Mouse (Mus musculus) heart, embryonic 11.5 days (tissue): ENCODE measurements around the gene Olfr485. TPM values are rescaled to one million over a fixed set of nuclear protein-coding genes. Genes with fewer than 3 reads are reported as not detected.

Experiments
- ATAC-seq: fragments of 200-750 bp; cut with Nextera tagmentation; replicated peaks from 2 replicates; pipeline ENCODE4 v1.8.0; 2017; ENCODE audit warnings: moderate library complexity; ENCODE audit not compliant: insufficient number of reproducible peaks, low FRiP score, low TSS enrichment
- H3K27ac ChIP-seq: fragments of 300-500 bp; sonication (generic); 2 replicates; pipeline ENCODE4 v1.5.1; 2014; ENCODE audit warnings: mild to moderate bottlenecking, low read depth, low read length
- H3K27me3 ChIP-seq: fragments of 300-500 bp; sonication (generic); 2 replicates; pipeline ENCODE4 v1.6.1; 2014; ENCODE audit warnings: mild to moderate bottlenecking, low read length, mixed read lengths; ENCODE audit not compliant: control insufficient read depth, insufficient read depth
- H3K36me3 ChIP-seq: fragments of 300-500 bp; sonication (generic); 2 replicates; pipeline ENCODE4 v1.6.1; 2014; ENCODE audit warnings: mild to moderate bottlenecking, low read length, moderate library complexity, mixed read lengths; ENCODE audit not compliant: control insufficient read depth, insufficient read depth
- H3K4me1 ChIP-seq: fragments of 300-500 bp; sonication (generic); 2 replicates; pipeline ENCODE4 v1.6.1; 2014; ENCODE audit warnings: low read length; ENCODE audit not compliant: control insufficient read depth, insufficient read depth
- H3K4me2 ChIP-seq: fragments of 300-500 bp; sonication (generic); 2 replicates; pipeline ENCODE4 v1.6.1; 2014; ENCODE audit warnings: mild to moderate bottlenecking, moderate library complexity
- H3K4me3 ChIP-seq: fragments of 300-500 bp; sonication (generic); 2 replicates; pipeline ENCODE4 v1.5.1; 2014; ENCODE audit warnings: low read depth, low read length
- H3K9ac ChIP-seq: fragments of 300-500 bp; sonication (generic); 2 replicates; pipeline ENCODE4 v1.6.1; 2014; ENCODE audit warnings: mild to moderate bottlenecking, low read depth, low read length, moderate library complexity
- H3K9me3 ChIP-seq: fragments of 300-500 bp; sonication (generic); replicated peaks from 2 replicates; pipeline ENCODE4 v1.6.1; 2016; ENCODE audit warnings: low read length; ENCODE audit not compliant: control insufficient read depth
- WGBS: fragments of 180-500 bp; shearing (Covaris S2); extraction: QIAGEN DNeasy Blood & Tissue Kit; methylation state at CpG from one replicate; pipeline ENCODE4 v1.1.7; 2014; ENCODE audit not compliant: insufficient replicate concordance; 5-methylcytosine and 5-hydroxymethylcytosine counted together
- polyA plus RNA-seq: library from polyadenylated mRNA; unstranded; fragments of >200 nt; fragmentation: Nextera tagmentation; extraction: Ambion mirVana; gene quantifications from 2 replicates; pipeline ENCODE4 v1.2.1, GENCODE M21; 2014

Olfr485 gene
- polyA plus RNA-seq, 1 experiment from 2014 or later: not detected

DNA sequence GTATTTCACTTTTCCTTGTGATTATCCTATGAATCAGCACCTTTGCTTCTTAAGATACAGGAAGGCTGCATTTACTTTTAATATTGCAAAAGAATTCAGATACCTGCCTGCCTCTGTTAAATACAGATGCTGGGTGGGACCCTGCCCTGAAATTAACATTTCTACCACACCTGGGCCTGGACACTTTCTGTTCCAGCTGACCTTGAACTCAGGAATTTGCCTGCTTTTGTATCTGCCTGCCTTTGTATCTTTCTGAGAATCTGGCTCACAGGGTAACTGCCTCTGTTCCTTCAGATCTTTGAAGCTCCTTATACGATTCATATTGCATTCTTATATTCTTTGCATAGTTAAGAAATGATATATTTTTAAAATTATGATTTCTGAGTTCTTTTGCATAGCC is 38.3 kb downstream of the Olfr485 start:
- no peak overlapping the region for H3K27ac ChIP-seq
- ATAC-seq: no peak
- H3K9ac ChIP-seq: no peak overlapping the region
- no peaks in the 10 kb centered on the region for H3K36me3 ChIP-seq
- no peak overlapping the region for H3K4me3 ChIP-seq
- H3K4me2 ChIP-seq: no peak overlapping the region
- H3K4me1 ChIP-seq: no peaks in the 10 kb centered on the region
- H3K27me3 ChIP-seq: no peaks in the 10 kb centered on the region
- no peaks in the 10 kb centered on the region for H3K9me3 ChIP-seq
- WGBS: 55% methylated on average over 1 of the region's 1 CpGs

DNA sequence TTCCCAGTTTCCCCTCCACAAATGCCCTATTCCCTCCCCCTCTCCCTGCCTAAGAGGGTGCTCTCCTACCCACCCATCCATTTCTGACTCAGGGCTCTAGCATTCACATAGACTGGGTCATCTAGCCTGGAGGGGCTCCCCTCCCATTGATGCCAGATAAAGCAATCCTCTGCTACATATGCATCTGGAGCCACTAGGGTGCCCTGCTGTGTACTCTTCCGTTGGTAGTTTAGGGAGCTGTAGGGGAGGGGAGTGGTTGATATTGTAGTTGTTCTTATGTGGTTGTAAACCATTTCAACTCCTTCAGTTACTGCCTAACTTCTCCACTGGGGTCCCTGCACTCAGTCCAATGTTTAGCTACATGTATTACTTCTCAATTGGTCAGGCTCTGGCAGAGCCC is 39.0 kb downstream of the Olfr485 start:
- no peak overlapping the region for H3K9ac ChIP-seq
- H3K4me1 ChIP-seq: no peaks in the 10 kb centered on the region
- no peak overlapping the region for H3K27ac ChIP-seq
- WGBS: 12% methylated on average over 1 of the region's 1 CpGs
- ATAC-seq: no peak
- H3K9me3 ChIP-seq: no peaks in the 10 kb centered on the region
- H3K4me3 ChIP-seq: no peak overlapping the region
- no peak overlapping the region for H3K4me2 ChIP-seq
- H3K27me3 ChIP-seq: no peaks in the 10 kb centered on the region
- H3K36me3 ChIP-seq: no peaks in the 10 kb centered on the region

Other genes with a start within 250 kb of the Olfr485 start
- gene Olfr473, start 229.4 kb downstream of the Olfr485 start, polyA plus RNA-seq: not detected in 2 replicates
- not detected in 2 replicates for gene Olfr474, start 205.2 kb downstream of the Olfr485 start, polyA plus RNA-seq
- gene Olfr476, start 195.1 kb downstream of the Olfr485 start, polyA plus RNA-seq: not detected in 2 replicates
- gene Olfr477, start 173.2 kb downstream of the Olfr485 start, polyA plus RNA-seq: not detected in 2 replicates
- not detected in 2 replicates for gene Olfr478, start 125.9 kb downstream of the Olfr485 start, polyA plus RNA-seq
- gene Olfr479, start 109.2 kb downstream of the Olfr485 start, polyA plus RNA-seq: not detected in 2 replicates
- not detected in 2 replicates for gene Olfr480, start 92.5 kb downstream of the Olfr485 start, polyA plus RNA-seq
- not detected in 2 replicates for gene Olfr481, start 80.0 kb downstream of the Olfr485 start, polyA plus RNA-seq
- not detected in 2 replicates for gene Olfr482, start 62.3 kb downstream of the Olfr485 start, polyA plus RNA-seq
- not detected in 2 replicates for gene Olfr483, start 59.0 kb downstream of the Olfr485 start, polyA plus RNA-seq
- gene Olfr484, start 32.4 kb downstream of the Olfr485 start, polyA plus RNA-seq: not detected in 2 replicates
- not detected in 2 replicates for gene Olfr486, start 12.9 kb upstream of the Olfr485 start, polyA plus RNA-seq
- gene Olfr487, start 54.8 kb upstream of the Olfr485 start, polyA plus RNA-seq: not detected in 2 replicates
- gene Olfr488, start 98.5 kb upstream of the Olfr485 start, polyA plus RNA-seq: not detected in 2 replicates
- not detected in 2 replicates for gene Olfr490, start 129.1 kb upstream of the Olfr485 start, polyA plus RNA-seq
- not detected in 2 replicates for gene Olfr491, start 153.6 kb upstream of the Olfr485 start, polyA plus RNA-seq
- gene Olfr492, start 163.8 kb upstream of the Olfr485 start, polyA plus RNA-seq: not detected in 2 replicates
- gene Olfr493, start 187.1 kb upstream of the Olfr485 start, polyA plus RNA-seq: not detected in 2 replicates
- not detected in 2 replicates for gene Olfr494, start 205.5 kb upstream of the Olfr485 start, polyA plus RNA-seq
- not detected in 2 replicates for gene Olfr495, start 233.3 kb upstream of the Olfr485 start, polyA plus RNA-seq